Mouse (Mus musculus) liver, adult 2 months (tissue): Measurements from ENCODE around the gene Emid1. TPM values are rescaled to one million over a fixed set of nuclear protein-coding genes. Genes with fewer than 3 reads are reported as not detected.
A peak's percentile ranks its signal among the peaks of the same experiment; 100 is the strongest.

Experiments
- DNase-seq: peaks from one replicate; pipeline ENCODE4 v3.0.0-alpha.2; 2011; ENCODE audit warnings: low read depth, low spot score; ENCODE audit errors: extremely low read depth
- H3K27ac ChIP-seq: fragments of 200-500 bp; replicated peaks from 2 replicates; pipeline ENCODE4 v1.5.1; 2012; ENCODE audit warnings: low read depth, mild to moderate bottlenecking, control low read depth, inconsistent platforms, low read length; ENCODE audit not compliant: insufficient read depth
- H3K27me3 ChIP-seq: fragments of 200-500 bp; 2 replicates; pipeline ENCODE4 v1.6.1; 2012; ENCODE audit warnings: mild to moderate bottlenecking, moderate library complexity, low read length, inconsistent platforms; ENCODE audit not compliant: control insufficient read depth, insufficient read depth
- H3K36me3 ChIP-seq: fragments of 200-500 bp; 2 replicates; pipeline ENCODE4 v1.6.1; 2012; ENCODE audit warnings: low read length, inconsistent platforms; ENCODE audit not compliant: control insufficient read depth, insufficient read depth
- H3K4me1 ChIP-seq: fragments of 200-500 bp; 2 replicates; pipeline ENCODE4 v1.6.1; 2011; ENCODE audit warnings: low read length; ENCODE audit not compliant: control insufficient read depth, insufficient read depth
- H3K4me3 ChIP-seq: fragments of 200-500 bp; 2 replicates; pipeline ENCODE4 v1.5.1; 2011; ENCODE audit warnings: low read depth, mild to moderate bottlenecking, control low read depth, low read length, moderate library complexity; ENCODE audit not compliant: insufficient read depth
- H3K79me2 ChIP-seq: fragments of 200-500 bp; 2 replicates; pipeline ENCODE4 v1.6.1; 2012; ENCODE audit warnings: inconsistent platforms, mild to moderate bottlenecking, low read length, moderate library complexity; ENCODE audit not compliant: control insufficient read depth, insufficient read depth
- H3K9ac ChIP-seq: fragments of 200-500 bp; 2 replicates; pipeline ENCODE4 v1.6.1; 2012; ENCODE audit warnings: low read depth, mild to moderate bottlenecking, control low read depth, inconsistent platforms, low read length
- CTCF ChIP-seq: fragments of 200-500 bp; IDR thresholded peaks from 2 replicates; pipeline ENCODE4 v1.5.1; 2011; ENCODE audit warnings: low read depth, low read length, control low read depth
- POLR2A ChIP-seq: fragments of 200-500 bp; IDR thresholded peaks from 2 replicates; pipeline ENCODE4 v1.6.1; 2011; ENCODE audit warnings: low read length, control low read depth; ENCODE audit not compliant: insufficient read depth; ENCODE audit errors: extremely low read depth
- WGBS: fragments of 180-500 bp; shearing (Covaris S2); methylation state at CpG from one replicate; pipeline ENCODE4 v1.1.7; 2018; 5-methylcytosine and 5-hydroxymethylcytosine counted together
- polyA plus RNA-seq: library from polyadenylated mRNA; depleted of rRNA; stranded (reverse); fragments of >200 nt; gene quantifications from 2 replicates; pipeline ENCODE4 v1.2.3, GENCODE M21; 2012
- total RNA-seq: library from RNA; depleted of rRNA; stranded (reverse); fragments of >200 nt; gene quantifications from 2 replicates; pipeline ENCODE4 v1.2.3, GENCODE M21; 2014

Gene Emid1
- total and polyA plus RNA-seq, 2 experiments: 0.28 to 0.65 TPM

- Histone ChIP-seq H3K4me1 (no peaks in the 10 kb centered on the region), H3K27me3 (no peaks in the 10 kb centered on the region), H3K79me2 (no peaks in the 10 kb centered on the region), H3K36me3 (no peaks in the 10 kb centered on the region), H3K4me3 (no peak overlapping the region), H3K27ac (no peak overlapping the region), H3K9ac (no peak overlapping the region)
- no peak for TF ChIP-seq CTCF
- 64% methylated on average over 9 of the region's 9 CpGs for WGBS
- no peak for DNase-seq
Measured at GRCm38 (mm10) chr11:5192084-5192516, 40.0 kb upstream of the Emid1 start.

- H3K27ac ChIP-seq: no peak overlapping the region
Measured at GRCm38 (mm10) chr11:5189239-5189933, 37.3 kb upstream of the Emid1 start.

GRCm38 (mm10) chr11:5188170-5188569 is 36.1 kb upstream of the Emid1 start:
- Histone ChIP-seq H3K4me3 (no peak overlapping the region), H3K27ac (no peak overlapping the region), H3K36me3 (no peaks in the 10 kb centered on the region), H3K79me2 (no peaks in the 10 kb centered on the region), H3K4me1 (no peaks in the 10 kb centered on the region), H3K9ac (no peak overlapping the region), H3K27me3 (no peaks in the 10 kb centered on the region)
- 19% methylated on average over 4 of the region's 4 CpGs for WGBS
- TF ChIP-seq POLR2A (no peak), CTCF (no peak)
- peak; percentile 17 for DNase-seq

More at GRCm38 (mm10) chr11:5189239-5189933, 37.3 kb upstream of the Emid1 start:
- no peaks in the 10 kb centered on the region for H3K4me1 ChIP-seq
- H3K27me3 ChIP-seq: no peaks in the 10 kb centered on the region
- 72% methylated on average over 9 of the region's 9 CpGs for WGBS
- no peaks in the 10 kb centered on the region for H3K36me3 ChIP-seq
- no peak for DNase-seq
- no peak overlapping the region for H3K4me3 ChIP-seq
- no peak overlapping the region for H3K9ac ChIP-seq
- TF ChIP-seq POLR2A (no peak), CTCF (no peak)
- H3K79me2 ChIP-seq: no peaks in the 10 kb centered on the region

GRCm38 (mm10) chr11:5184832-5185231 is 32.8 kb upstream of the Emid1 start:
- no peak for TF ChIP-seq CTCF
- TF ChIP-seq POLR2A: no peak
- Histone ChIP-seq H3K4me3 (no peak overlapping the region), H3K27ac (no peak overlapping the region), H3K27me3 (no peaks in the 10 kb centered on the region), H3K79me2 (no peaks in the 10 kb centered on the region), H3K36me3 (no peaks in the 10 kb centered on the region), H3K9ac (no peak overlapping the region), H3K4me1 (no peaks in the 10 kb centered on the region; the same call in 1 of the 2 replicates)
- DNase-seq: no peak
- 99% methylated on average over 9 of the region's 9 CpGs for WGBS

- 73% methylated on average over 9 of the region's 9 CpGs for WGBS
Measured at GRCm38 (mm10) chr11:5184250-5184649, 32.2 kb upstream of the Emid1 start.

GRCm38 (mm10) chr11:5182870-5183269 is 30.8 kb upstream of the Emid1 start:
- 71% methylated on average over 4 of the region's 4 CpGs for WGBS
- TF ChIP-seq POLR2A (no peak), CTCF (no peak)
- Histone ChIP-seq H3K4me3 (no peak overlapping the region), H3K9ac (no peak overlapping the region), H3K27ac (no peak overlapping the region), H3K36me3 (no peaks in the 10 kb centered on the region), H3K4me1 (no peaks in the 10 kb centered on the region; the same call in none of the 2 replicates), H3K27me3 (no peaks in the 10 kb centered on the region), H3K79me2 (no peaks in the 10 kb centered on the region)
- DNase-seq: no peak

More at GRCm38 (mm10) chr11:5184250-5184649, 32.2 kb upstream of the Emid1 start:
- H3K27me3 ChIP-seq: no peaks in the 10 kb centered on the region
- H3K4me1 ChIP-seq: no peaks in the 10 kb centered on the region; the same call in 1 of the 2 replicates
- H3K36me3 ChIP-seq: no peaks in the 10 kb centered on the region
- no peak overlapping the region for H3K27ac ChIP-seq
- no peak for DNase-seq
- H3K9ac ChIP-seq: no peak overlapping the region
- no peak for TF ChIP-seq CTCF
- TF ChIP-seq POLR2A: no peak
- H3K4me3 ChIP-seq: no peak overlapping the region
- no peaks in the 10 kb centered on the region for H3K79me2 ChIP-seq
